Comparison of ENCODE assay signal across 8 mouse cellular contexts in the genomic region with DNA sequence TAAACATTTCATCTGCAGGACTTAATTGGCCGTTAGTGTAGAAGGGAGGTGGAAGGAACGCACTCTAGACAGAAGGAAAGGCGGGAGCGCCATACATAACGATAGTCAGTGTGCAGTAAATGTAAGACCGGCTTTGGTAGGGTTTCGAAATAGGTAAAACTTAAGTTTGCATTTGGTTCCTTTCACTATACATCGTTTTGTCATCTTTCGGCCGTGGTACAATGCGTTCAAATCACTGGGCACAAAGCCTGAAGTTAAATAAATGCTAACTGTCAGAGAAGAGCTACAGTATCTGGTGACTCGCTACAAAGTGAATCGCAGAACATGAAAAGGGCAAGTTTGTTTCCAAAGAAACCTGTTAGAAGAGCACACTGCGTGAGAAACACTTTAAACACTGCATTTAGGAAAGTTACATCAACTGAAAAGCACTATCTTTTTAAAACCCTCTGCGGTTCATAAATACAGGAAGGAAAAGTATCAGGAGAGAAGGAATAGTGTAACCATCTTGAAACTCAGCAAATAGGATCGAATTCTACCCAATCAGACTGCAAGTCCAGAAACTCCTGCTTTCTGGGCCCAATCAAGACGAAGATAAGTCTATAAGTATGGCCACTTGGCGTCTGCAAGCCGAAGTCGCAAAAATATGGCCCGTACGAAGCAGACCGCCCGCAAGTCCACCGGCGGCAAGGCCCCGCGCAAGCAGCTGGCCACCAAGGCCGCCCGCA. TPM values are rescaled to one million over a fixed set of nuclear protein-coding genes. Genes with fewer than 3 reads are reported as not detected.
DNase-seq lines count a peak whose midpoint lies in the region; ATAC-seq lines count a peak whose summit lies in the region.

A gene (plus strand): TSS at position 604 of the 725 bp plus-strand sequence.

- H3K4me1 ChIP-seq in embryonic facial prominence, embryonic 11.5 days (ENCODE audit: control insufficient read depth, insufficient read depth, low read length), result no peaks in the 10 kb centered on the region; the same call in 1 of the 2 replicates
- peaks cover 11% of the 10 kb centered on the region for H3K4me1 ChIP-seq in limb, embryonic 11.5 days (ENCODE audit: control insufficient read depth, insufficient read depth, low read length)
- H3K4me1 ChIP-seq in midbrain, embryonic 13.5 days (replicated peaks), result peaks cover 32% of the 10 kb centered on the region

- 24% methylated on average over 29 of the region's 30 CpGs for WGBS in embryonic facial prominence, embryonic 11.5 days
- 27% methylated on average over 28 of the region's 30 CpGs for WGBS in limb, embryonic 11.5 days
- 24% methylated on average over 30 of the region's 30 CpGs for WGBS in midbrain, embryonic 13.5 days

- DNase-seq in 3134 (ENCODE audit: extremely low read depth, insufficient read length, low spot score), result peak; percentile 96
- DNase-seq in adrenal gland, postnatal 25 days, result peak; percentile 77
- DNase-seq in embryonic facial prominence, embryonic 11.5 days (ENCODE audit: low spot score), result peak; percentile 89
- DNase-seq in heart, adult 11 months, result peak; percentile 99
- DNase-seq in kidney, adult 18-20 months, result peak; percentile 81
- peak; percentile 83 for DNase-seq in limb, embryonic 11.5 days (ENCODE audit: low spot score)
- peak; percentile 66 to 71 for DNase-seq in spleen, adult 18-20 months

- H3K9ac ChIP-seq in embryonic facial prominence, embryonic 11.5 days (replicated peaks; ENCODE audit: low read length), result peak within 1 kb of the TSS; percentile 75
- H3K9ac ChIP-seq in limb, embryonic 11.5 days (ENCODE audit: low read length), result peak within 1 kb of the TSS; percentile 81
- peak within 1 kb of the TSS; percentile 67 for H3K9ac ChIP-seq in midbrain, embryonic 13.5 days (replicated peaks)

- H3K4me2 ChIP-seq in embryonic facial prominence, embryonic 11.5 days (ENCODE audit: low read depth, low read length), result peak within 1 kb of the TSS; percentile 48
- H3K4me2 ChIP-seq in limb, embryonic 11.5 days (ENCODE audit: low read depth, severe bottlenecking), result peak within 1 kb of the TSS; percentile 63
- peak within 1 kb of the TSS; percentile 77 for H3K4me2 ChIP-seq in midbrain, embryonic 13.5 days (replicated peaks)

- H3K27ac ChIP-seq in embryonic facial prominence, embryonic 11.5 days (replicated peaks; ENCODE audit: low read depth, low read length), result peak within 1 kb of the TSS; percentile 95
- peak within 1 kb of the TSS; percentile 96 for H3K27ac ChIP-seq in limb, embryonic 11.5 days (replicated peaks; ENCODE audit: low read depth, low read length)
- H3K27ac ChIP-seq in midbrain, embryonic 13.5 days, result peak within 1 kb of the TSS; percentile 93

- H3K27me3 ChIP-seq in embryonic facial prominence, embryonic 11.5 days (ENCODE audit: control insufficient read depth, insufficient read depth, low read length), result no peaks in the 10 kb centered on the region
- H3K27me3 ChIP-seq in limb, embryonic 11.5 days (ENCODE audit: control insufficient read depth, insufficient read depth, low read length), result no peaks in the 10 kb centered on the region
- H3K27me3 ChIP-seq in midbrain, embryonic 13.5 days, result no peaks in the 10 kb centered on the region

- peak within 1 kb of the TSS; percentile 47 for H3K4me3 ChIP-seq in embryonic facial prominence, embryonic 11.5 days (ENCODE audit: low read depth, low read length)
- peak within 1 kb of the TSS; percentile 57 for H3K4me3 ChIP-seq in limb, embryonic 11.5 days (ENCODE audit: low read depth, low read length)
- H3K4me3 ChIP-seq in midbrain, embryonic 13.5 days (replicated peaks), result peak within 1 kb of the TSS; percentile 50

- peak; percentile 58; the same call in 1 of the 2 replicates for ATAC-seq in embryonic facial prominence, embryonic 11.5 days (replicated peaks; ENCODE audit: insufficient number of reproducible peaks, low FRiP score, low TSS enrichment, low read depth)
- ATAC-seq in limb, embryonic 11.5 days (ENCODE audit: insufficient number of reproducible peaks, low FRiP score, low TSS enrichment, low read depth), result peak; percentile 71
- peak; percentile 57 for ATAC-seq in midbrain, embryonic 13.5 days

- no peaks in the 10 kb centered on the region for H3K36me3 ChIP-seq in embryonic facial prominence, embryonic 11.5 days (replicated peaks; ENCODE audit: control insufficient read depth, insufficient read depth, low read depth, low read length)
- no peaks in the 10 kb centered on the region for H3K36me3 ChIP-seq in limb, embryonic 11.5 days (ENCODE audit: control insufficient read depth, insufficient read depth, low read length)
- no peaks in the 10 kb centered on the region for H3K36me3 ChIP-seq in midbrain, embryonic 13.5 days

- H3K9me3 ChIP-seq in embryonic facial prominence, embryonic 11.5 days (replicated peaks; ENCODE audit: control insufficient read depth, low read length), result no peaks in the 10 kb centered on the region
- no peaks in the 10 kb centered on the region for H3K9me3 ChIP-seq in limb, embryonic 11.5 days (ENCODE audit: control insufficient read depth, low read length)
- H3K9me3 ChIP-seq in midbrain, embryonic 13.5 days, result no peaks in the 10 kb centered on the region

RNA-seq across cellular contexts. Expression of the gene that starts here (rescaled TPM):
- 114 and 165 TPM in 2 replicates for total RNA-seq in adrenal gland, postnatal 25 days (2021)
- 79.1 and 90.2 TPM in 2 replicates for polyA plus RNA-seq in embryonic facial prominence, embryonic 11.5 days (2014; fragmentation: Nextera tagmentation; extraction: Ambion mirVana)
- 73.6 and 75.8 TPM in 2 replicates for polyA plus RNA-seq in limb, embryonic 11.5 days (2014; fragmentation: Nextera tagmentation; extraction: Ambion mirVana)
- 47.8 and 48.8 TPM in 2 replicates for polyA plus RNA-seq in midbrain, embryonic 13.5 days (2015; fragmentation: Nextera tagmentation; extraction: Ambion mirVana)

Comparison
In these comparisons a context has a peak if more than half of its experiments do, and no peak if none do; other contexts are left out.
1. Peak in every context shown above with its lines: DNase-seq, ATAC-seq, H3K4me3 ChIP-seq and H3K27ac ChIP-seq.